Mouse (Mus musculus): ENCODE data around the gene Prkrip1.
A peak's percentile ranks its signal among the peaks of the same experiment; 100 is the strongest.

Prkrip1 gene

GRCm38 (mm10) chr5:136198474-136199391 is at the start of gene Prkrip1:
TSS of gene Prkrip1 (minus strand) at chr5:136198963.
- peak; percentile 93 to 94 for DNase-seq (ENCODE audit: low read depth in 2 of 2, low spot score in 2 of 2)

GRCm38 (mm10) chr5:136248441-136248840 is 49.7 kb upstream of the Prkrip1 start:
- no peak for DNase-seq (ENCODE audit: low read depth in 2 of 2, low spot score in 2 of 2)

GRCm38 (mm10) chr5:136246452-136246838 is 47.7 kb upstream of the Prkrip1 start, which contains the start of gene Sh2b2:
TSS of gene Sh2b2 (minus strand) at chr5:136246556.
- no peak for DNase-seq (ENCODE audit: low read depth in 2 of 2, low spot score in 2 of 2)

- DNase-seq (ENCODE audit: low read depth in 2 of 2, low spot score in 2 of 2) = no peak
Measured at GRCm38 (mm10) chr5:136245541-136246451, 47.0 kb upstream of the Prkrip1 start.

- DNase-seq (ENCODE audit: low read depth in 2 of 2, low spot score in 2 of 2) = peak; percentile 16 to 23
Measured at GRCm38 (mm10) chr5:136244762-136245540, 46.2 kb upstream of the Prkrip1 start.

- DNase-seq (ENCODE audit: low read depth in 2 of 2, low spot score in 2 of 2) = no peak
Measured at GRCm38 (mm10) chr5:136243851-136244761, 45.3 kb upstream of the Prkrip1 start.

- no peak for DNase-seq (ENCODE audit: low read depth in 2 of 2, low spot score in 2 of 2)
Measured at GRCm38 (mm10) chr5:136241161-136241560, 42.4 kb upstream of the Prkrip1 start.

- DNase-seq (ENCODE audit: low read depth in 2 of 2, low spot score in 2 of 2) = no peak
Measured at GRCm38 (mm10) chr5:136240381-136240780, 41.6 kb upstream of the Prkrip1 start.

GRCm38 (mm10) chr5:136237607-136238006 is 38.8 kb upstream of the Prkrip1 start:
- DNase-seq (ENCODE audit: low read depth in 2 of 2, low spot score in 2 of 2) = no peak

GRCm38 (mm10) chr5:136236611-136237010 is 37.8 kb upstream of the Prkrip1 start:
- no peak for DNase-seq (ENCODE audit: low read depth in 2 of 2, low spot score in 2 of 2)

GRCm38 (mm10) chr5:136230348-136231035 is 31.7 kb upstream of the Prkrip1 start:
- no peak for DNase-seq (ENCODE audit: low read depth in 2 of 2, low spot score in 2 of 2)

GRCm38 (mm10) chr5:136226246-136226876 is 27.6 kb upstream of the Prkrip1 start:
- no peak for DNase-seq (ENCODE audit: low read depth in 2 of 2, low spot score in 2 of 2)

GRCm38 (mm10) chr5:136218585-136218984 is 19.8 kb upstream of the Prkrip1 start:
- no peak for DNase-seq (ENCODE audit: low read depth in 2 of 2, low spot score in 2 of 2)

GRCm38 (mm10) chr5:136217932-136218381 is 19.2 kb upstream of the Prkrip1 start:
- DNase-seq (ENCODE audit: low read depth in 2 of 2, low spot score in 2 of 2) = no peak

- no peak for DNase-seq (ENCODE audit: low read depth in 2 of 2, low spot score in 2 of 2)
Measured at GRCm38 (mm10) chr5:136217004-136217665, 18.4 kb upstream of the Prkrip1 start.

- no peak for DNase-seq (ENCODE audit: low read depth in 2 of 2, low spot score in 2 of 2)
Measured at GRCm38 (mm10) chr5:136215958-136216357, 17.2 kb upstream of the Prkrip1 start.

GRCm38 (mm10) chr5:136215211-136215610 is 16.4 kb upstream of the Prkrip1 start:
- DNase-seq (ENCODE audit: low read depth in 2 of 2, low spot score in 2 of 2) = no peak

- DNase-seq (ENCODE audit: low read depth in 2 of 2, low spot score in 2 of 2) = no peak
Measured at GRCm38 (mm10) chr5:136213716-136214115, 15.0 kb upstream of the Prkrip1 start.

Measured in CD8-positive naive resting alpha-beta T cell, adult 2 months (primary cell).